Comparison of ENCODE assay signal across 14 mouse cellular contexts in genomic region chr11:112788296-112788695, GRCm38 (mm10). TPM values are rescaled to one million over a fixed set of nuclear protein-coding genes. Genes with fewer than 3 reads are reported as not detected.
DNase-seq lines count a peak whose midpoint lies in the region; ATAC-seq lines count a peak whose summit lies in the region.
"Had no signal": no experiment of that assay in that cellular context is flagged by ENCODE, and none has a peak within 500 bp of the region (broad histone marks: within the 10 kb centered on the region; RNA-seq: fewer than 3 reads in every experiment).

No protein-coding gene starts in this region.

- no peaks in the 10 kb centered on the region for H3K36me3 ChIP-seq in lung, embryonic 16.5 days (ENCODE audit: control insufficient read depth, insufficient read depth, low read length)
- peaks cover 11% of the 10 kb centered on the region for H3K36me3 ChIP-seq in forebrain, embryonic 14.5 days (ENCODE audit: control insufficient read depth, insufficient read depth, low read length)
- H3K36me3 ChIP-seq in neural tube, embryonic 12.5 days = peaks cover 9% of the 10 kb centered on the region
- H3K36me3 ChIP-seq: G1E had no signal

- H3K4me3 ChIP-seq in lung, embryonic 16.5 days (ENCODE audit: low read length) = no peak overlapping the region
- H3K4me3 ChIP-seq in forebrain, embryonic 14.5 days (ENCODE audit: low read depth, low read length) = no peak overlapping the region
- no peak overlapping the region for H3K4me3 ChIP-seq in neural tube, embryonic 12.5 days

- H3K27ac ChIP-seq in lung, embryonic 16.5 days (ENCODE audit: low read length) = no peak overlapping the region; the same call in 1 of the 2 replicates
- H3K27ac ChIP-seq in forebrain, embryonic 14.5 days (ENCODE audit: low read depth, low read length) = no peak overlapping the region
- no peak overlapping the region for H3K27ac ChIP-seq in neural tube, embryonic 12.5 days
- H3K27ac ChIP-seq: macrophage had no signal

- WGBS in lung, embryonic 16.5 days = 10% methylated on average over 13 of the region's 13 CpGs
- WGBS in forebrain, embryonic 14.5 days = 4% methylated on average over 13 of the region's 13 CpGs
- WGBS in neural tube, embryonic 12.5 days = 12% methylated on average over 13 of the region's 13 CpGs

- DNase-seq in embryo, embryonic 11 days = peak; percentile 43
- DNase-seq in embryo, embryonic 10 days (ENCODE audit: low spot score) = no peak
- no peak for DNase-seq in lung, postnatal 10 days
- DNase-seq in forebrain, embryonic 14.5 days (ENCODE audit: low spot score) = no peak
- no peak for DNase-seq in layer of hippocampus, postnatal 36 days
- no peak for DNase-seq in left cerebral cortex, adult 8-10 months (ENCODE audit: low spot score in 2 of 2)
- DNase-seq: kidney, adult 18-20 months; left cerebral cortex, postnatal 4 days; thymus, adult 18-20 months had no signal

- ATAC-seq in lung, embryonic 16.5 days (ENCODE audit: low read depth) = peak; percentile 42
- no peak for ATAC-seq in forebrain, embryonic 14.5 days
- ATAC-seq in neural tube, embryonic 12.5 days (ENCODE audit: low FRiP score, low read depth) = no peak

- H3K4me2 ChIP-seq in lung, embryonic 16.5 days (ENCODE audit: low read depth, low read length) = no peak overlapping the region
- H3K4me2 ChIP-seq in forebrain, embryonic 14.5 days (ENCODE audit: low read length) = peak overlapping the region; percentile 28
- H3K4me2 ChIP-seq in neural tube, embryonic 12.5 days (replicated peaks) = peak overlapping the region; percentile 27

- peaks cover 3% of the 10 kb centered on the region; the same call in 1 of the 2 replicates for H3K9me3 ChIP-seq in lung, embryonic 16.5 days (ENCODE audit: control insufficient read depth, low read length)
- no peaks in the 10 kb centered on the region for H3K9me3 ChIP-seq in forebrain, embryonic 14.5 days (replicated peaks; ENCODE audit: control insufficient read depth, low read length)
- peaks cover 5% of the 10 kb centered on the region; the same call in 1 of the 2 replicates for H3K9me3 ChIP-seq in neural tube, embryonic 12.5 days

- no peak overlapping the region for H3K9ac ChIP-seq in lung, embryonic 16.5 days (ENCODE audit: low read length)
- H3K9ac ChIP-seq in forebrain, embryonic 14.5 days (ENCODE audit: low read length) = peak overlapping the region; percentile 17; the same call in 1 of the 2 replicates
- H3K9ac ChIP-seq in neural tube, embryonic 12.5 days = no peak overlapping the region

- H3K4me1 ChIP-seq in lung, embryonic 16.5 days (replicated peaks; ENCODE audit: control insufficient read depth, insufficient read depth, low read length) = peaks cover 8% of the 10 kb centered on the region; the same call in 1 of the 2 replicates
- H3K4me1 ChIP-seq in forebrain, embryonic 14.5 days (ENCODE audit: control insufficient read depth, insufficient read depth, low read length) = peaks cover 17% of the 10 kb centered on the region
- peaks cover 28% of the 10 kb centered on the region for H3K4me1 ChIP-seq in neural tube, embryonic 12.5 days

- peaks cover 9% of the 10 kb centered on the region; the same call in 1 of the 2 replicates for H3K27me3 ChIP-seq in lung, embryonic 16.5 days (ENCODE audit: control insufficient read depth, insufficient read depth, low read depth, low read length)
- no peaks in the 10 kb centered on the region for H3K27me3 ChIP-seq in forebrain, embryonic 14.5 days (replicated peaks; ENCODE audit: control insufficient read depth, insufficient read depth, low read length)
- no peaks in the 10 kb centered on the region for H3K27me3 ChIP-seq in neural tube, embryonic 12.5 days (replicated peaks)

RNA-seq across cellular contexts. Expression of gene Sox9, which starts 6.3 kb away (rescaled TPM):
- polyA plus RNA-seq in lung, embryonic 16.5 days (2015; fragmentation: Nextera tagmentation; extraction: Ambion mirVana) = 48.5 and 59.5 TPM in 2 replicates
- 43.6 and 49.4 TPM in 2 replicates for polyA plus RNA-seq in forebrain, embryonic 14.5 days (2014; fragmentation: Nextera tagmentation; extraction: Ambion mirVana)
- polyA plus RNA-seq in neural tube, embryonic 12.5 days (2016; fragmentation: Nextera tagmentation; extraction: Ambion mirVana) = 121 and 124 TPM in 2 replicates
- total RNA-seq in layer of hippocampus, postnatal 36 days (2021) = 10 to 100 TPM; 25.8 to 27.2 TPM
- total RNA-seq in left cerebral cortex, adult 8-10 months (2022) = 10 to 100 TPM; 21.5 to 32.6 (median 26.0) TPM
- total RNA-seq: neutrophil, adult 5-6 weeks had no signal
- polyA plus RNA-seq: G1E, macrophage had no signal
